Mouse (Mus musculus): ENCODE results near the gene Tns3.

Tns3 gene

GRCm38 (mm10) chr11:8664393-8664743 is at the start of gene Tns3:
TSS of gene Tns3 (minus strand) at chr11:8664535.
- DNase-seq, result peak; percentile 83

- DNase-seq, result peak; percentile 8
Measured at GRCm38 (mm10) chr11:8706246-8707041, 42.1 kb upstream of the Tns3 start.

- DNase-seq, result no peak
Measured at GRCm38 (mm10) chr11:8705156-8705555, 40.8 kb upstream of the Tns3 start.

- no peak for DNase-seq
Measured at GRCm38 (mm10) chr11:8703876-8704275, 39.5 kb upstream of the Tns3 start.

GRCm38 (mm10) chr11:8702532-8702886 is 38.2 kb upstream of the Tns3 start:
- no peak for DNase-seq

GRCm38 (mm10) chr11:8701845-8702531 is 37.7 kb upstream of the Tns3 start:
- DNase-seq, result no peak

GRCm38 (mm10) chr11:8701400-8701799 is 37.1 kb upstream of the Tns3 start:
- DNase-seq, result no peak

- no peak for DNase-seq
Measured at GRCm38 (mm10) chr11:8700641-8701221, 36.4 kb upstream of the Tns3 start.

- no peak for DNase-seq
Measured at GRCm38 (mm10) chr11:8699777-8700176, 35.4 kb upstream of the Tns3 start.

GRCm38 (mm10) chr11:8697670-8698069 is 33.3 kb upstream of the Tns3 start:
- peak; percentile 57 for DNase-seq

GRCm38 (mm10) chr11:8694096-8694495 is 29.8 kb upstream of the Tns3 start:
- DNase-seq, result no peak

- peak; percentile 16 for DNase-seq
Measured at GRCm38 (mm10) chr11:8692536-8693471, 28.5 kb upstream of the Tns3 start.

- no peak for DNase-seq
Measured at GRCm38 (mm10) chr11:8692162-8692535, 27.8 kb upstream of the Tns3 start.

- no peak for DNase-seq
Measured at GRCm38 (mm10) chr11:8691605-8692004, 27.3 kb upstream of the Tns3 start.

GRCm38 (mm10) chr11:8690633-8691032 is 26.3 kb upstream of the Tns3 start:
- no peak for DNase-seq

- peak; percentile 43 for DNase-seq
Measured at GRCm38 (mm10) chr11:8689515-8689914, 25.2 kb upstream of the Tns3 start.

GRCm38 (mm10) chr11:8688907-8689306 is 24.6 kb upstream of the Tns3 start:
- DNase-seq, result no peak

GRCm38 (mm10) chr11:8686501-8686900 is 22.2 kb upstream of the Tns3 start:
- DNase-seq, result no peak

GRCm38 (mm10) chr11:8686061-8686460 is 21.7 kb upstream of the Tns3 start:
- no peak for DNase-seq

- DNase-seq, result no peak
Measured at GRCm38 (mm10) chr11:8685195-8685594, 20.9 kb upstream of the Tns3 start.

GRCm38 (mm10) chr11:8684262-8684661 is 19.9 kb upstream of the Tns3 start:
- no peak for DNase-seq

- no peak for DNase-seq
Measured at GRCm38 (mm10) chr11:8681356-8681755, 17.0 kb upstream of the Tns3 start.

- DNase-seq, result no peak
Measured at GRCm38 (mm10) chr11:8680650-8681049, 16.3 kb upstream of the Tns3 start.

Measured in kidney, postnatal 14 days (tissue).